Mouse (Mus musculus): Measurements from ENCODE around the gene Il1rl2. TPM values are rescaled to one million over a fixed set of nuclear protein-coding genes. Genes with fewer than 3 reads are reported as not detected.

The Il1rl2 gene
- 1.1 and 1.5 TPM in 2 replicates for polyA plus RNA-seq (2015; fragmentation: Nextera tagmentation; extraction: Ambion mirVana)

GRCm38 (mm10) chr1:40324457-40324856 is at the start of gene Il1rl2:
Gene Il1rl2 (plus strand): TSS chr1:40324610.
- no peak within 1 kb of the TSS for H3K27ac ChIP-seq (replicated peaks)
- H3K9me3 ChIP-seq (replicated peaks), result no peaks in the 10 kb centered on the region
- peak within 1 kb of the TSS; percentile 36 for H3K4me3 ChIP-seq (replicated peaks)
- no peak for ATAC-seq (ENCODE audit: insufficient read depth)
- no peaks in the 10 kb centered on the region for H3K36me3 ChIP-seq (replicated peaks)
- H3K4me1 ChIP-seq (replicated peaks), result peaks cover 41% of the 10 kb centered on the region
- H3K9ac ChIP-seq, result peak within 1 kb of the TSS; percentile 19; the same call in 1 of the 2 replicates
- H3K4me2 ChIP-seq, result peak within 1 kb of the TSS; percentile 74
- WGBS (ENCODE audit: insufficient replicate concordance), result 17% methylated on average over 6 of the region's 6 CpGs
- peaks cover 19% of the 10 kb centered on the region for H3K27me3 ChIP-seq

DNA sequence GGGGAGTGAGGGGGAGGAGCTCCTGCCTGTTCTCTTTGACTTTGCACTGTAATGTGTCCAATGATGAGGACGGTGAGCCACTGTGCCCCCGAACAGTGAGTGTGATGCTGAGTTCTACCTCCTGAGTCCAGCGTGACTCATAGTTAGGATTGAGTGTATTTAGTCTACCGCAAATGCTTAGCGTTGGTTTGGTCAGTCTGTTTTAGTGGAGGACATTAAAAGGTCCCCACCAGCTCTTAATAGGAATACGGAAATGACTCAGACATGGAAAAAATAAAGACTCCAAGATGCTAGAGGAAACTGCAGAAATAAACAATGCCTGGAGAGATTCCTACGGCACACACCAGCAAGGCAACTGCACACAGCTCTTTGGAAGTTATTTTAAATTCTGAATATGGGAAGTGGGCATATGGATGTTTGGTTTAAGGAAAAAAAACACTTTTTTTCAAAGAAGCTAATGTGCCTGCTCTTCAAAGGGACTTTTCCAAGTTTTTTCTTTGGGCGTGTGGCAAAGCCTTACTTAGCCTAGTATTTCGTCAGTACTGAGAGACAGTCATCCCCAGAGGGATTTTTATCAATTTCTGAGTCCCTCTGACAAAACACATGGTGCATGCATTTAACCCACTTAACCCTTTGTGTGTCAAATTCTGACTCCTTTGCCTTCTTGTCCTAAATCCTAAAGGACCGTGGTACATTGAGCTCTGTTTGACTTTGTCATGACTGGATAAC is 49.0 kb upstream of the Il1rl2 start:
- WGBS (ENCODE audit: insufficient replicate concordance), result 47% methylated on average over 10 of the region's 10 CpGs
- Histone ChIP-seq H3K4me2 (no peak overlapping the region), H3K27me3 (no peaks in the 10 kb centered on the region), H3K4me3 (replicated peaks) (no peak overlapping the region), H3K9me3 (replicated peaks) (no peaks in the 10 kb centered on the region), H3K9ac (no peak overlapping the region), H3K36me3 (replicated peaks) (no peaks in the 10 kb centered on the region), H3K4me1 (replicated peaks) (peaks cover 11% of the 10 kb centered on the region; the same call in 1 of the 2 replicates), H3K27ac (replicated peaks) (no peak overlapping the region)
- no peak for ATAC-seq (ENCODE audit: insufficient read depth)

GRCm38 (mm10) chr1:40277944-40278343 is 46.5 kb upstream of the Il1rl2 start:
- Histone ChIP-seq H3K4me1 (replicated peaks) (0 out of 2 replicates have a peak, but pooled peaks cover 5% of the 10 kb centered on the region), H3K27ac (replicated peaks) (no peak overlapping the region), H3K4me3 (replicated peaks) (no peak overlapping the region), H3K9me3 (replicated peaks) (no peaks in the 10 kb centered on the region), H3K9ac (no peak overlapping the region), H3K4me2 (no peak overlapping the region), H3K36me3 (replicated peaks) (no peaks in the 10 kb centered on the region), H3K27me3 (no peaks in the 10 kb centered on the region)
- 52% methylated on average over 4 of the region's 4 CpGs for WGBS (ENCODE audit: insufficient replicate concordance)
- ATAC-seq (ENCODE audit: insufficient read depth), result no peak

DNA sequence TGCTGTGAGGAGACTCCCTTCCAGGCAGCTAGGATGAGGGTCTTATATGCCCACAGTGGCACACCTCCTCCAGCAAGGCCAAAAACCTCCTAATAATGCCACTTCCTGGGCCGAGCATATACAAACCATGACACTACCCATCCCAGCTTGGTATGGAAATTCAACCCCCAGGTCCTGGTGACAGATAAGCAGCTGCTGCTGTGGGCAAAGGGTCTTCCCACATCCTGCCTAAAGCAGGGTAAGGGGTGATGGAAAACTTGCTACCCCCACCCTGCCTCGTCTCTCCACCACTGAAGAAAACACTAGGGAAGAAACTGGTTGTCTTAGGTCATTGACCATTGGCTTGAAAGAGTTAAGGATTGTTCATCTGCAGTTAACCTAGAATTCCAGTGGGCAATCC is 45.7 kb upstream of the Il1rl2 start:
- no peak for ATAC-seq (ENCODE audit: insufficient read depth)
- Histone ChIP-seq H3K9me3 (replicated peaks) (no peaks in the 10 kb centered on the region), H3K27ac (replicated peaks) (no peak overlapping the region), H3K36me3 (replicated peaks) (no peaks in the 10 kb centered on the region), H3K4me2 (no peak overlapping the region), H3K9ac (no peak overlapping the region), H3K27me3 (no peaks in the 10 kb centered on the region), H3K4me3 (replicated peaks) (no peak overlapping the region), H3K4me1 (replicated peaks) (0 out of 2 replicates have a peak, but pooled peaks cover 5% of the 10 kb centered on the region)
- 33% methylated on average over 2 of the region's 2 CpGs for WGBS (ENCODE audit: insufficient replicate concordance)

- ATAC-seq (ENCODE audit: insufficient read depth), result no peak
- peaks cover 5% of the 10 kb centered on the region; the same call in 1 of the 2 replicates for H3K4me1 ChIP-seq (replicated peaks)
- H3K4me2 ChIP-seq, result no peak overlapping the region
- no peaks in the 10 kb centered on the region for H3K9me3 ChIP-seq (replicated peaks)
- H3K27me3 ChIP-seq, result no peaks in the 10 kb centered on the region
- H3K36me3 ChIP-seq (replicated peaks), result no peaks in the 10 kb centered on the region
- H3K9ac ChIP-seq, result no peak overlapping the region
- H3K27ac ChIP-seq (replicated peaks), result no peak overlapping the region
- no peak overlapping the region for H3K4me3 ChIP-seq (replicated peaks)
- WGBS (ENCODE audit: insufficient replicate concordance), result 70% methylated on average over 11 of the region's 11 CpGs
Observed at GRCm38 (mm10) chr1:40279182-40279743, 45.1 kb upstream of the Il1rl2 start.

GRCm38 (mm10) chr1:40281950-40282349 is 42.5 kb upstream of the Il1rl2 start:
- no peak overlapping the region for H3K27ac ChIP-seq (replicated peaks)
- no peak overlapping the region for H3K4me3 ChIP-seq (replicated peaks)
- H3K9ac ChIP-seq, result no peak overlapping the region
- 55% methylated on average over 4 of the region's 4 CpGs for WGBS (ENCODE audit: insufficient replicate concordance)
- no peaks in the 10 kb centered on the region for H3K9me3 ChIP-seq (replicated peaks)
- H3K4me2 ChIP-seq, result no peak overlapping the region
- no peaks in the 10 kb centered on the region for H3K27me3 ChIP-seq
- no peak for ATAC-seq (ENCODE audit: insufficient read depth)
- no peaks in the 10 kb centered on the region for H3K36me3 ChIP-seq (replicated peaks)
- peaks cover 5% of the 10 kb centered on the region for H3K4me1 ChIP-seq (replicated peaks)

- H3K9me3 ChIP-seq (replicated peaks), result no peaks in the 10 kb centered on the region
- no peaks in the 10 kb centered on the region for H3K27me3 ChIP-seq
- H3K36me3 ChIP-seq (replicated peaks), result no peaks in the 10 kb centered on the region
- H3K4me2 ChIP-seq, result no peak overlapping the region
- no peak for ATAC-seq (ENCODE audit: insufficient read depth)
- no peak overlapping the region for H3K9ac ChIP-seq
- WGBS (ENCODE audit: insufficient replicate concordance), result 54% methylated on average over 3 of the region's 3 CpGs
- H3K27ac ChIP-seq (replicated peaks), result no peak overlapping the region
- no peak overlapping the region for H3K4me3 ChIP-seq (replicated peaks)
- H3K4me1 ChIP-seq (replicated peaks), result peaks cover 5% of the 10 kb centered on the region
Observed at GRCm38 (mm10) chr1:40282394-40282793, 42.0 kb upstream of the Il1rl2 start.

GRCm38 (mm10) chr1:40283995-40284394 is 40.4 kb upstream of the Il1rl2 start:
- WGBS (ENCODE audit: insufficient replicate concordance), result 10% methylated on average over 5 of the region's 5 CpGs
- H3K4me1 ChIP-seq (replicated peaks), result peaks cover under 1% of the 10 kb centered on the region
- H3K4me3 ChIP-seq (replicated peaks), result no peak overlapping the region
- no peaks in the 10 kb centered on the region for H3K9me3 ChIP-seq (replicated peaks)
- no peak overlapping the region for H3K9ac ChIP-seq
- no peak overlapping the region for H3K4me2 ChIP-seq
- no peak for ATAC-seq (ENCODE audit: insufficient read depth)
- no peak overlapping the region for H3K27ac ChIP-seq (replicated peaks)
- no peaks in the 10 kb centered on the region for H3K36me3 ChIP-seq (replicated peaks)
- H3K27me3 ChIP-seq, result no peaks in the 10 kb centered on the region

- Histone ChIP-seq H3K27ac (replicated peaks) (no peak overlapping the region), H3K36me3 (replicated peaks) (no peaks in the 10 kb centered on the region), H3K9me3 (replicated peaks) (no peaks in the 10 kb centered on the region), H3K27me3 (no peaks in the 10 kb centered on the region), H3K4me2 (no peak overlapping the region), H3K9ac (no peak overlapping the region), H3K4me3 (replicated peaks) (no peak overlapping the region), H3K4me1 (replicated peaks) (no peaks in the 10 kb centered on the region)
- WGBS (ENCODE audit: insufficient replicate concordance), result 55% methylated on average over 12 of the region's 12 CpGs
- no peak for ATAC-seq (ENCODE audit: insufficient read depth)
Observed at GRCm38 (mm10) chr1:40290489-40291255, 33.7 kb upstream of the Il1rl2 start.

GRCm38 (mm10) chr1:40292231-40292630 is 32.2 kb upstream of the Il1rl2 start:
- Histone ChIP-seq H3K27ac (replicated peaks) (no peak overlapping the region), H3K4me3 (replicated peaks) (no peak overlapping the region), H3K4me1 (replicated peaks) (0 out of 2 replicates have a peak, but pooled peaks cover 2% of the 10 kb centered on the region), H3K9me3 (replicated peaks) (no peaks in the 10 kb centered on the region), H3K36me3 (replicated peaks) (no peaks in the 10 kb centered on the region), H3K27me3 (no peaks in the 10 kb centered on the region), H3K9ac (no peak overlapping the region), H3K4me2 (no peak overlapping the region)
- 73% methylated on average over 2 of the region's 2 CpGs for WGBS (ENCODE audit: insufficient replicate concordance)
- ATAC-seq (ENCODE audit: insufficient read depth), result no peak

- WGBS (ENCODE audit: insufficient replicate concordance), result 80% methylated on average over 7 of the region's 7 CpGs
- no peak for ATAC-seq (ENCODE audit: insufficient read depth)
Observed at GRCm38 (mm10) chr1:40293891-40294290, 30.5 kb upstream of the Il1rl2 start.

More at GRCm38 (mm10) chr1:40293891-40294290, 30.5 kb upstream of the Il1rl2 start:
- Histone ChIP-seq H3K27me3 (no peaks in the 10 kb centered on the region), H3K9ac (no peak overlapping the region), H3K4me1 (replicated peaks) (peaks cover 6% of the 10 kb centered on the region; the same call in 1 of the 2 replicates), H3K36me3 (replicated peaks) (no peaks in the 10 kb centered on the region), H3K4me2 (no peak overlapping the region), H3K27ac (replicated peaks) (no peak overlapping the region), H3K9me3 (replicated peaks) (no peaks in the 10 kb centered on the region), H3K4me3 (replicated peaks) (no peak overlapping the region)

All from liver, embryonic 15.5 days (tissue).